Mouse (Mus musculus) urinary bladder, adult 18-20 months (tissue): ENCODE results near the gene Ccm2.
A peak's percentile ranks its signal among the peaks of the same experiment; 100 is the strongest.

Experiments used
- DNase-seq, 2 experiments: peaks; one replicate each; pipeline ENCODE4 v3.0.0; 2022; ENCODE audit warnings: low spot score in 2 of 2, mixed read lengths in 2 of 2

Ccm2 gene

GRCm38 (mm10) chr11:6603887-6604603 lies 57.4 kb downstream of the Ccm2 start:
- no peak for DNase-seq

- DNase-seq = no peak
Measured at GRCm38 (mm10) chr11:6604604-6604936, 57.9 kb downstream of the Ccm2 start.

- DNase-seq = no peak
Measured at GRCm38 (mm10) chr11:6605021-6605481, 58.4 kb downstream of the Ccm2 start.

- no peak for DNase-seq
Measured at GRCm38 (mm10) chr11:6605491-6606399, 59.1 kb downstream of the Ccm2 start, which contains the start of gene Nacad. Nacad (minus strand) TSS chr11:6606053.

GRCm38 (mm10) chr11:6615250-6616205 lies 68.8 kb downstream of the Ccm2 start:
- DNase-seq = no peak

GRCm38 (mm10) chr11:6623704-6624103 lies 77.0 kb downstream of the Ccm2 start:
- no peak for DNase-seq

GRCm38 (mm10) chr11:6624619-6625382 lies 78.1 kb downstream of the Ccm2 start:
- DNase-seq = no peak

GRCm38 (mm10) chr11:6625478-6626387 lies 79.0 kb downstream of the Ccm2 start, which contains the start of gene Tbrg4:
Tbrg4 (minus strand) TSS chr11:6626067.
- DNase-seq = peak; percentile 87 to 88

- DNase-seq = no peak
Measured at GRCm38 (mm10) chr11:6626388-6626772, 79.7 kb downstream of the Ccm2 start.

- DNase-seq = no peak
Measured at GRCm38 (mm10) chr11:6627731-6628130, 81.0 kb downstream of the Ccm2 start.

GRCm38 (mm10) chr11:6628568-6628967 lies 81.9 kb downstream of the Ccm2 start:
- no peak for DNase-seq

GRCm38 (mm10) chr11:6629655-6630054 lies 83.0 kb downstream of the Ccm2 start:
- no peak for DNase-seq

- no peak for DNase-seq
Measured at GRCm38 (mm10) chr11:6636150-6636549, 89.5 kb downstream of the Ccm2 start.

GRCm38 (mm10) chr11:6638537-6638936 lies 91.8 kb downstream of the Ccm2 start, which contains the start of gene Wap:
Wap (minus strand) TSS chr11:6638637.
- DNase-seq = no peak

GRCm38 (mm10) chr11:6639072-6639471 lies 92.4 kb downstream of the Ccm2 start:
- DNase-seq = no peak

- DNase-seq = no peak
Measured at GRCm38 (mm10) chr11:6644566-6644965, 97.9 kb downstream of the Ccm2 start.
